Mouse (Mus musculus) cerebellum, adult 8-10 months (tissue): ENCODE data around the gene Med31.

Source experiments
- DNase-seq: peaks from one replicate; pipeline ENCODE4 v3.0.0; 2022

The Med31 gene

GRCm38 (mm10) chr11:72215410-72215797 lies at the start of gene Med31:
Gene Med31 (minus strand): TSS chr11:72215592.
- DNase-seq = peak; percentile 79

- no peak for DNase-seq
Observed at GRCm38 (mm10) chr11:72256441-72256840, 41.0 kb upstream of the Med31 start.

- DNase-seq = no peak
Observed at GRCm38 (mm10) chr11:72255629-72256028, 40.2 kb upstream of the Med31 start.

GRCm38 (mm10) chr11:72245196-72245753 lies 29.9 kb upstream of the Med31 start:
- DNase-seq = no peak

GRCm38 (mm10) chr11:72240062-72240860 lies 24.9 kb upstream of the Med31 start:
- DNase-seq = no peak

- no peak for DNase-seq
Observed at GRCm38 (mm10) chr11:72234013-72234412, 18.6 kb upstream of the Med31 start.

GRCm38 (mm10) chr11:72232991-72233390 lies 17.6 kb upstream of the Med31 start:
- no peak for DNase-seq

- no peak for DNase-seq
Observed at GRCm38 (mm10) chr11:72232068-72232467, 16.7 kb upstream of the Med31 start.

GRCm38 (mm10) chr11:72228513-72228912 lies 13.1 kb upstream of the Med31 start:
- DNase-seq = no peak

GRCm38 (mm10) chr11:72226901-72227300 lies 11.5 kb upstream of the Med31 start:
- DNase-seq = no peak

GRCm38 (mm10) chr11:72226020-72226791 lies 10.8 kb upstream of the Med31 start:
- peak; percentile 49 for DNase-seq

GRCm38 (mm10) chr11:72224865-72225264 lies 9.5 kb upstream of the Med31 start:
- DNase-seq = peak; percentile 77

- no peak for DNase-seq
Observed at GRCm38 (mm10) chr11:72223414-72223813, 8.0 kb upstream of the Med31 start.

GRCm38 (mm10) chr11:72221278-72221677 lies 5.9 kb upstream of the Med31 start:
- peak; percentile 45 for DNase-seq

- no peak for DNase-seq
Observed at GRCm38 (mm10) chr11:72217116-72217515, 1.7 kb upstream of the Med31 start.

GRCm38 (mm10) chr11:72214591-72215409 lies 592 bp downstream of the Med31 start:
- DNase-seq = peak; percentile 89

- no peak for DNase-seq
Observed at GRCm38 (mm10) chr11:72207834-72208377, 7.5 kb downstream of the Med31 start.

GRCm38 (mm10) chr11:72207204-72207833 lies 8.1 kb downstream of the Med31 start, which contains the start of the genes 4933427D14Rik and Txndc17:
Gene 4933427D14Rik (minus strand): TSS chr11:72207459.
Gene Txndc17 (plus strand): TSS chr11:72207547.
- DNase-seq = peak; percentile 84

GRCm38 (mm10) chr11:72206341-72207203 lies 8.8 kb downstream of the Med31 start, which contains the start of gene Gm43951:
Gene Gm43951 (minus strand): TSS chr11:72206840.
- peak; percentile 31 for DNase-seq

- DNase-seq = peak; percentile 22
Observed at GRCm38 (mm10) chr11:72205256-72205655, 10.1 kb downstream of the Med31 start.

- no peak for DNase-seq
Observed at GRCm38 (mm10) chr11:72203440-72203839, 12.0 kb downstream of the Med31 start.
